Mouse (Mus musculus): Measurements from ENCODE around the gene Tnr. TPM values are rescaled to one million over a fixed set of nuclear protein-coding genes. Genes with fewer than 3 reads are reported as not detected.

Gene Tnr
- polyA plus RNA-seq, 1 experiment from 2014 or later = not detected

DNA sequence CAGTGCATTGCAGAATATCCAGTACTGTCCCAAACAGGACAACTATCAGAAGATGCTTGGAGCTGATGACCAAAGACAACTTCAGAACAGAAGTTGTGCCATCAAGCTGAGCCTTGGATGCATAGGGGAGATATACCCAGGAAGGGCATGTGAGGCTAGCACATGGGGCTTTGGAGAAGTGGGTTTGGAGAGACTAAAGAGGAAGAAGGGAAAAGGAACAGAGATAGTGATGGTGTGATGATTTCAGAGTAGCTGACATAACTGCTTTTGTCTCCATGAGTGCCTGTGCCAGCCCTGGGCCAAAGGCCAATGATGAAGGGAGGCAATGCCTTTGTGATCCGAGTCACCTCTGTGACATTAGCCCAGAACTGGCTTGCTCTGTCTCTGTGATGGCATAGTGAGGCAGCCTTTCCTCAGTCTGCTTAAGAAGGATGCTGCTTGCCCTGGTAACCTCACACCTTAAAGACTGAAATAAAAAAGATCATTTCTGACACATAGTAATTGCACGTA is 220.2 kb downstream of the Tnr start:
- Histone ChIP-seq H3K27ac (no peak overlapping the region), H3K36me3 (ENCODE audit: inconsistent target) (no peaks in the 10 kb centered on the region)
- WGBS (ENCODE audit: missing documents) = 65% methylated on average over 2 of the region's 2 CpGs

DNA sequence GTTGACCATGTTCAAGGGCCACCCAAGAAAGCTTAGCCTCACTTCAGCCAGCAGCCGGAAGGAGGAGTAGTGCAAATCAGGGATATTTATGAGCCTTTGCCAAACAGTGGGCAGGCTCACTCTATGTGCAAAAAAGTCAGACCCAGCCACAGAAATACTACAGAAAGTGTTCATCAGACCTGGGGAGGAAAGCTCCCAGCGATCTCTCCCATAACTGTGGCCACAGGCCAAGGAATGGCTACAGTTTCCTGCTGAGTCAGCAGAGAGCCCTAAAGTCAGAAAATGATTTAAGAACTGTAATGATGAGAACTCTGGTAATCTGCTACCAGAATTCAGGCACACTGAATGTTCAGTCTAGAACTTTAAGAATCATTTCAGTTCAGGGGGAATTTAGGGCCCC is 221.7 kb downstream of the Tnr start:
- no peaks in the 10 kb centered on the region for H3K79me2 ChIP-seq (ENCODE audit: inconsistent target)
- H3K27ac ChIP-seq = no peak overlapping the region
- H3K4me3 ChIP-seq (ENCODE audit: inconsistent target) = no peak overlapping the region
- no peaks in the 10 kb centered on the region for H3K36me3 ChIP-seq (ENCODE audit: inconsistent target)
- 81% methylated on average over 2 of the region's 2 CpGs for WGBS (ENCODE audit: missing documents)

More for the DNA sequence above, 220.2 kb downstream of the Tnr start:
- Histone ChIP-seq H3K4me3 (ENCODE audit: inconsistent target) (no peak overlapping the region), H3K79me2 (ENCODE audit: inconsistent target) (no peaks in the 10 kb centered on the region)

DNA sequence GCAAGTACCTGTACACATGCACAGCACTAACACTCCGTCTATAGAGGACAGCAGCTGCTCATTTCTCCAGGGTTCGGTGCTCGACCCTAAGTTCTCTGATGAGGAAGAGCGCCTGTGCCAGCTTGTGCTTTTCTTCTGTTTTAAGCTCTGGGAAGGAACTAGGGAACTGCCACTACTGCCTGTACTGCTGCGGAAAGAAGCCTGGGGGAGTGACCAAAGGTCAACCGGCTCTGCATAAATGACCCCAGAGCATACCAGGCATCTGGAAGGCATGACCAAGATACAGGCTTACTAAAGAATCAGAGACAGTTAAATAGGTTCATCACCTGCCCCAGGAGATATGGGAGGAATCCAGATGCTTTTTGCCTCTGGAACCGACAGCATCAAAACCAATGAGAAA is 224.4 kb downstream of the Tnr start:
- 94% methylated on average over 7 of the region's 7 CpGs for WGBS (ENCODE audit: missing documents)
- no peak overlapping the region for H3K4me3 ChIP-seq (ENCODE audit: inconsistent target)
- H3K36me3 ChIP-seq (ENCODE audit: inconsistent target) = no peaks in the 10 kb centered on the region
- no peak overlapping the region for H3K27ac ChIP-seq
- H3K79me2 ChIP-seq (ENCODE audit: inconsistent target) = no peaks in the 10 kb centered on the region

DNA sequence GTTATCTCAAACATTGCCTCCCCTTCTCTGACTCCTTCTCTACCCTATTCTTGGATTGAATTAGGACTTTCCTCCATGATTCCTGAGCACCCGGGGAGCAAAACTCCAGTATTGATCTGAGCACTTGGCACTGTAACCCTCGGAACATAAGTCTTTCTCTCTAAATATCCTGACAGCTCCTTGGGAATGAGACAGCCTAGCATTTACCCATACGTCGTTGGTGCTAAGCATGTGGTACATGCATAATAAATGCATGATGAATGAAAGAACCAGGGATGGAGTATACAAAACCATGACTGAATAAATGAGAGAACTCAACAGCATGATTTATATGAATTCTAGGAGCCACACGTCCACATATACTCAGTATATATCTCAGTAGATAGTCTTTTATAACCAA is 226.8 kb downstream of the Tnr start:
- H3K4me3 ChIP-seq (ENCODE audit: inconsistent target) = no peak overlapping the region
- H3K36me3 ChIP-seq (ENCODE audit: inconsistent target) = no peaks in the 10 kb centered on the region
- H3K79me2 ChIP-seq (ENCODE audit: inconsistent target) = no peaks in the 10 kb centered on the region
- H3K27ac ChIP-seq = no peak overlapping the region
- WGBS (ENCODE audit: missing documents) = 86% methylated on average over 5 of the region's 5 CpGs

DNA sequence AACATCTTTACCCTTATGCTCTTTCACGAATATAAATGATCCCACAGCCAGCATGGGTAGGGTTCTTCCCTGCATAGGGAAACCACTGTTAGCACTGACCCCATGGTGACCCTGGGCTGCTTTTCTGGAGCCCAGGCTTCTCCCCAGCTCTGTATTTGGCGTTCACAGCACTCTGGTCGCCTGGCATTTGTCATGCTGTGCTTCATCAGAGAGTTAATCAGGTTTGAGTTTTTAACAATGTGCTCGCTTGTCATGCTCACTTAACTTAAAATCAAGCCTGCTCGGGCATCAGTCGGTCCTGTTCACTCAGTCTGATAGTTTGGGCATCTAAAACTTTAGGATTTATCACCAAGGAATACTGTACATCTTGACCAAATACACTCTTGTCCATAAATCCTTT is 227.3 kb downstream of the Tnr start:
- 74% methylated on average over 6 of the region's 6 CpGs for WGBS (ENCODE audit: missing documents)
- Histone ChIP-seq H3K79me2 (ENCODE audit: inconsistent target) (no peaks in the 10 kb centered on the region), H3K36me3 (ENCODE audit: inconsistent target) (no peaks in the 10 kb centered on the region), H3K4me3 (ENCODE audit: inconsistent target) (no peak overlapping the region), H3K27ac (no peak overlapping the region)

DNA sequence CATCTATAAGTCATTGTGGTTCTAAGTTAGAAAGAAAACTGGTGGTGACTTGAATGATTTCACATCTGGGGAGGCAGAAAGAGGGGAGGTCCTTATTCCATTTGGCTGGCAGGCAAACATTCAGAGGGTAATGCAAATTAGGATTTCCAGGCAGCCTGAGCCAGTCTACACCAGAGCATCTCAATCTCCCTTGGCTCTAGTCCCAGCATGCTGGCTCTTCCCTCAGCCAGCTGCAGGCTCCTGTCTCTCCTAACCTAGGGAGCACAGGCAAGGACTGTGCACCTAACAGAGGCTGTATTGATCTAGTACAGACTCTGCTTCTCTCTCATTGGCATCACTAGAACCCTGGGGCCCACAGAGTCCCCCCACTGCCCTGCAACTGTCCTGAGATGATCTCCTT is 237.4 kb downstream of the Tnr start:
- no peak overlapping the region for H3K4me3 ChIP-seq (ENCODE audit: inconsistent target)
- no peak overlapping the region for H3K27ac ChIP-seq
- no peaks in the 10 kb centered on the region for H3K79me2 ChIP-seq (ENCODE audit: inconsistent target)
- no peaks in the 10 kb centered on the region for H3K36me3 ChIP-seq (ENCODE audit: inconsistent target)

DNA sequence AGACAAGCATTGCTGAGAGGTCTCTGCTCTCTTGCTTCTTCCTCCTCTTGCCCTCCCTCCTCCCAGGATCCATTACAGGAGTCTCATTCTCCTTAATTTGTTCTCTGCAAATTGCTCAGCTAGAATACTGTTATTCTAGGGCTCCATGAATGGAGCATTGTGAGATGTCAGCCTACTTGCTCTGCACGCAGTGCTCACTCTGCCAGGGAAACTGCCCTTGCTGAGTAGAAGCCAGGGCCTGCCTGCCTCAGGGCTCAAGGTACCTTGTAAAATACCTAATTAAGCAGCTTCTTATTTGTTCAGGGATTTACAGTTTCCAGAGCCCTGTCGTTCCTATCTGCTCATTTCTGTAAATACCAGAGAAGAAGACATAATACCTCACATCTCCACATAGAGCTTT is 240.3 kb downstream of the Tnr start:
- no peak overlapping the region for H3K4me3 ChIP-seq (ENCODE audit: inconsistent target)
- H3K36me3 ChIP-seq (ENCODE audit: inconsistent target) = no peaks in the 10 kb centered on the region
- H3K27ac ChIP-seq = no peak overlapping the region
- WGBS (ENCODE audit: missing documents) = 94% methylated on average over 2 of the region's 2 CpGs
- no peaks in the 10 kb centered on the region for H3K79me2 ChIP-seq (ENCODE audit: inconsistent target)

DNA sequence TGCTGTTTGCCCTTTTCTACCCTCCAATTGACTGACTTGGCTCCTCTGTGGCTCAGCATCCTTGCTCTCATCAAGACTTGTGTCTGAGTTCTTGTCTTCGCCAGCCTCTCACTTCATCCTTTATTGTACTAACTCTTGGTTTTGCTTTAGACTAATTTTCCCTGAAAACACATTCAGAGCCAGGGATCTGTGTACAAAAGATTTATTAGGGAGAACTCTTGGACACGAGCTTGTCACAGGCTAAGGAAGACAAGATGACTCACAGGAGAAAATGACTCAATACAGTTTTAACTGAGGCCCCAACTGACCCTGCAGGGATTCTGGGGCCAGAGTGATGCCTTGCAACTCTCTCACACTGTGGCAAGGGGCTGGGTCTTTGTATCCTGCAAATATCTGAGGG is 241.3 kb downstream of the Tnr start:
- Histone ChIP-seq H3K27ac (no peak overlapping the region), H3K79me2 (ENCODE audit: inconsistent target) (no peaks in the 10 kb centered on the region), H3K36me3 (ENCODE audit: inconsistent target) (no peaks in the 10 kb centered on the region), H3K4me3 (ENCODE audit: inconsistent target) (no peak overlapping the region)
- 71% methylated on average over 2 of the region's 2 CpGs for WGBS (ENCODE audit: missing documents)

DNA sequence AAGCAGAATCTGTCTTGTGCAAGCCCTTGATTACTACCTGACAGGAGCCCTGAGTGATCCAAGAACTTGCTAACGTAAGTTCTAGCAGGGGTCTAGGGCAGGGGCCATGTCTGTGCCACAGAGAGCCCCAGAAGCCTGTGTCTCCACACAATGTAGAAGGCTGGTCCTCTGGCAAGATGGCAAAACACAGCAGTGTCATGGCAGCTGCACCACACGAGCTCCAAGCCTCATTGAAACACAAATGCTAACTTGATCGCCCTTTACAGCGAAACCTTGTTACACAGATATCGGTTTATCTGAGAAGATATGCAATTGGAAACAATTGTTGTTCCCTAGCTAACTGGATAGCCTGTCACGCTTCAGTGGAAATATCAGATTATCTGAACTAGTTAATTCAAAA is 246.4 kb downstream of the Tnr start:
- Histone ChIP-seq H3K27ac (no peak overlapping the region), H3K79me2 (ENCODE audit: inconsistent target) (no peaks in the 10 kb centered on the region), H3K36me3 (ENCODE audit: inconsistent target) (no peaks in the 10 kb centered on the region), H3K4me3 (ENCODE audit: inconsistent target) (no peak overlapping the region)
- WGBS (ENCODE audit: missing documents) = 89% methylated on average over 6 of the region's 6 CpGs

DNA sequence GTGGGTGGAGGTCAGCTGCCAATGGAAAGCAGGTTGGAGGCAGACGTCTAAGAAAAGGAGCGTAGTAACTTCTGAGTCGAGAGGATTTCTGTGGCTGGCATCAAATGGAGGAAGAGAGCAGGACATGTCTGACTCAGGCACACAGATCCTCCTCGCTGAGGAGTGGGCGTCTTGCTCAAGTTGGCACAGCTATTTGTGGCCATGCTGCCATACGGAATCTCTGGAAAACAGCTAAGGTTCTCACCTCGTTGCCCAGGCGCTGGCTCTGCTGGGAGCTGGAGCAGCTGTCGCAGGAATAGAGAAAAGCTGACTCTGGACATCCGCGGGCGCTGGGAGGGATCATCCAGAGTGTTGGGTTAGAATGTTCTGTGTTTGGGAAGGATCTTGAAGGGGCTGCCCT is 250.1 kb downstream of the Tnr start:
- WGBS (ENCODE audit: missing documents) = 82% methylated on average over 12 of the region's 12 CpGs
- H3K27ac ChIP-seq = no peak overlapping the region
- no peak overlapping the region for H3K4me3 ChIP-seq (ENCODE audit: inconsistent target)
- H3K36me3 ChIP-seq (ENCODE audit: inconsistent target) = no peaks in the 10 kb centered on the region
- H3K79me2 ChIP-seq (ENCODE audit: inconsistent target) = no peaks in the 10 kb centered on the region

DNA sequence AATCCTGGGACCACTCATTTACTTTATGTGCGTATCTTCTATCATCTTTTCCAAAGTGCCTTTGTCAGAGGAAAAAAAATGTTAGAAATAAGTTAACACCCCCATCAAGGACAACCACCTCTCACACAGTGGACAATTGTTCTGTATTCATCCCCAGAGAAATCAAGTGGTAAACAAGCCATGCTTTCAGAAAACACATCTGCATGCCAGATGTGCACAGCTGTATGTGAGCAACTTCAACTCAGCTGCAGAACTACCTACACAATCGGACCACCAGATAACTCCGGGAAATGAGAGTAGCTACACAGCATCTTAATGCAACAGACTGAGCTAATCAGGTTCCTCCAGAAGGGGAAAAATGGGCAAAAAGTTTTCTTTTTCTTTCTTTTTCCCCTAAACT is 251.6 kb downstream of the Tnr start:
- 90% methylated on average over 3 of the region's 3 CpGs for WGBS (ENCODE audit: missing documents)
- Histone ChIP-seq H3K79me2 (ENCODE audit: inconsistent target) (no peaks in the 10 kb centered on the region), H3K4me3 (ENCODE audit: inconsistent target) (no peak overlapping the region), H3K27ac (no peak overlapping the region), H3K36me3 (ENCODE audit: inconsistent target) (no peaks in the 10 kb centered on the region)

DNA sequence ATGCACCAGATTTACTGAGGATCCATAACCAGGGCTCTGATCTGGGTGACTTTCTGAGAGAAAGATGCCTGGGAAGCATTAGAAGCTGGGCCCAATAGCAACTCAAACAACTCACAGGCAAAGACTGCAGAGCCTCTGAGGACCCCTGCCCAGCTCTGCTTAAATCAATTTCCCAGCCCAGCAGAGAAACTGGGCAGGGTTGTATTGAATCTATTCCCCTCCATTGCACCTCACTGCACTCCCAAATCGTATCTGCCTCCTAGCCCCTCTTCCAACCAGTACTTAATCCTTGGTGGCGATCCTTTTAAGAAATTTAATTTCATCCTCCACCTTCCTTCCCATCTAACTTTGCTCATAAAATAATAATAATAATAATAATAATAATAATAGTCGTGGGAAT is 253.5 kb downstream of the Tnr start:
- Histone ChIP-seq H3K27ac (no peak overlapping the region), H3K79me2 (ENCODE audit: inconsistent target) (no peaks in the 10 kb centered on the region), H3K4me3 (ENCODE audit: inconsistent target) (no peak overlapping the region), H3K36me3 (ENCODE audit: inconsistent target) (no peaks in the 10 kb centered on the region)
- WGBS (ENCODE audit: missing documents) = 96% methylated on average over 3 of the region's 3 CpGs

DNA sequence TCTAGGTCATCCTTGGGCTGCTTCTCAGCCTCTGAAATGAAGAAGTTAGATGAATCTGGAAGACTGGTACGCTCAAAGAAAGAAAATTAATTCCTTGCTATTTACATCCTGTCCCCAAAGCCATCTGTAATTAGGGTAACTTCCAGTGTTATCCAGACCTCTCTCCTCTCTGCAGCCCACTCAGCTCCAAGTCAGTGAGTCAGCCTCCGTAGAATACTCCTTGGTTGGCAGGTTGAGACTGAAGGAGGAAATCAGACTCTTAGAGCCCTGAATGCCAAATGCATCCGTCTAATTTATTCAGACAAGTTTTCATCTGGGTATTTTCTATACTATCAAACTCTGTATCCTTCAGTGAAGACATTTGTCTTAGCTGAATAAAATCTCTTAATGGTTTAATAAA is 255.9 kb downstream of the Tnr start:
- Histone ChIP-seq H3K79me2 (ENCODE audit: inconsistent target) (no peaks in the 10 kb centered on the region), H3K27ac (no peak overlapping the region), H3K36me3 (ENCODE audit: inconsistent target) (no peaks in the 10 kb centered on the region), H3K4me3 (ENCODE audit: inconsistent target) (no peak overlapping the region)
- 84% methylated on average over 3 of the region's 3 CpGs for WGBS (ENCODE audit: missing documents)

DNA sequence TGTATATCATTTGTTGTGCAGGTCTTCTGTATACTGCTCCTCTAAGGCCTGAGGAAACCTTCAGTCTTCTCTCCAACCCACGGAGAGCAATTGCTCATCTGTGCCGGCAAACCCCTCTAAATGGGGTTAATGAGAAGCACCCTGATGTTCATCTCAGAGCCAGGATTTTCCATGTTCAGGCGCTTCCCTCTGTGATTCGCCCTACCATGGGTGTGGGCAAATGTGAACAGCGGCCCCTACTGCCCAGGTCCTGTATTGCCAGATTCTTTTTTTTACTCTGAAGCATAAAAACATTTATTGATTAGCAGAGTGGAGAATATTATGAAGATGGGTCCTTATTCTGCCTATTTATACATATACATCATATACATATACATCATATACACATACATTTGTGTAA is 260.3 kb downstream of the Tnr start:
- H3K27ac ChIP-seq = no peak overlapping the region
- no peaks in the 10 kb centered on the region for H3K79me2 ChIP-seq (ENCODE audit: inconsistent target)
- no peaks in the 10 kb centered on the region for H3K36me3 ChIP-seq (ENCODE audit: inconsistent target)
- WGBS (ENCODE audit: missing documents) = 23% methylated on average over 5 of the region's 5 CpGs
- no peak overlapping the region for H3K4me3 ChIP-seq (ENCODE audit: inconsistent target)

DNA sequence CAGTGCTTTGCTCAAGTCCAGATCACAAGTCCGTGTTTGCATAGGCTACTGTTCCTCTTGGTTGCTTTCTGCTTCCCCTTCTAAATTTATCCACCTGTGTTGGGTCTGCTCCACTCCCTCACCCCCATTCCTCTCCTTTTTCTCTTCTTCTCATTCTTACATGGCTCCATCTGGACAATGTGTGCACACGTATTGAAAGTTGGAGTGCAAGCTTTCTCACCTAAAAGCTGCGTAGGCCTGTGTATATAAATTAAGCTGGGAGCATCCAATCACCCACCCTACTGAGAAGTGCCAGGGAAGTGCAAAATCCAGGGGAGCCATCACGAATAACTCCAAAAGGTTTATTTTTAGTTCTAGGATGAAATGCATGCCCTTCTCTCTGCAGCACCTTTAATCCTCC is 264.7 kb downstream of the Tnr start:
- Histone ChIP-seq H3K79me2 (ENCODE audit: inconsistent target) (no peaks in the 10 kb centered on the region), H3K4me3 (ENCODE audit: inconsistent target) (no peak overlapping the region), H3K27ac (no peak overlapping the region), H3K36me3 (ENCODE audit: inconsistent target) (no peaks in the 10 kb centered on the region)
- 68% methylated on average over 4 of the region's 4 CpGs for WGBS (ENCODE audit: missing documents)

DNA sequence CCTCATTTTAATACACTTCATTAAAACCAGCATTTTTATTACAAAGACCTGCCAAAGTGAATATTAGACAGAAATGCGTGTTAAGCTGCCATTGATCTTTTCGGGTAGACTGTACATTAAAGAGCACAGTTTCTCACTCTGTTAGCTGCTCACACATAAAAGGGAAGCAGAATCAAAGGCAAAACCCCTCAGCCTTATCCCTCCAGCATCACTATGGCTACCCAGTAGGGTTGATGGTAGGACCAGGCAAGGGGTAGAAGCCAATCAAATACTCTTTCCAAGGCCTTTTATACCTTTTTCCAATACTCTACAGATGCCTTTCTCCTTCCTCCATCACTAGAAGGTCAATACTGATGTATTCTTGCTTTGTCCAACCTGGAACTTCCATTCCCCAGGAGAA is 269.0 kb downstream of the Tnr start:
- Histone ChIP-seq H3K36me3 (ENCODE audit: inconsistent target) (no peaks in the 10 kb centered on the region), H3K79me2 (ENCODE audit: inconsistent target) (no peaks in the 10 kb centered on the region), H3K4me3 (ENCODE audit: inconsistent target) (no peak overlapping the region), H3K27ac (no peak overlapping the region)
- WGBS (ENCODE audit: missing documents) = 97% methylated on average over 2 of the region's 2 CpGs

All from macrophage (primary cell).